Mouse (Mus musculus) myocyte (in vitro differentiated cells): ENCODE results near the gene Alox5ap. TPM values are rescaled to one million over a fixed set of nuclear protein-coding genes. Genes with fewer than 3 reads are reported as not detected.
A peak's percentile ranks its signal among the peaks of the same experiment; 100 is the strongest.

Experiments
- H3K27me3 ChIP-seq: one replicate; pipeline ENCODE4 v1.6.1; 2011; ENCODE audit not compliant: control insufficient read depth, insufficient read depth, insufficient read length
- H3K36me3 ChIP-seq: one replicate; pipeline ENCODE4 v1.6.1; 2011; ENCODE audit not compliant: control insufficient read depth, insufficient read depth
- H3K4me2 ChIP-seq: one replicate; pipeline ENCODE4 v1.6.1; 2011; ENCODE audit warnings: low read depth, control low read depth
- H3K4me3 ChIP-seq: one replicate; pipeline ENCODE4 v1.5.1; 2011; ENCODE audit warnings: mild to moderate bottlenecking, control low read depth, moderate library complexity
- H3K79me2 ChIP-seq: one replicate; pipeline ENCODE4 v1.6.1; 2011; ENCODE audit not compliant: control insufficient read depth, insufficient read depth
- H3ac ChIP-seq: one replicate; pipeline ENCODE4 v1.6.1; 2011; ENCODE audit not compliant: control insufficient read depth, insufficient read length
- CEBPB ChIP-seq: IDR thresholded peaks from 2 replicates; pipeline ENCODE4 v1.6.1; 2011; ENCODE audit warnings: mild to moderate bottlenecking, moderate library complexity; ENCODE audit not compliant: poor library complexity, insufficient read depth, severe bottlenecking
- E2F4 ChIP-seq: IDR thresholded peaks from one replicate; pipeline ENCODE4 v1.6.1; 2011; ENCODE audit warnings: mild to moderate bottlenecking, control low read depth, moderate library complexity; ENCODE audit not compliant: insufficient read depth
- MAX ChIP-seq: IDR thresholded peaks from one replicate; pipeline ENCODE4 v1.6.1; 2011; ENCODE audit warnings: low read depth, mild to moderate bottlenecking, control low read depth
- MYOD1 ChIP-seq, 3 experiments: IDR thresholded peaks; one replicate each; pipeline ENCODE4 v1.6.1; 2011; ENCODE audit warnings: control low read depth in 2 of 3, low read depth in 2 of 3, mild to moderate bottlenecking in 2 of 3, moderate library complexity in 1 of 3; ENCODE audit not compliant: insufficient read length in 2 of 3, control insufficient read depth in 1 of 3
- MYOG ChIP-seq, 3 experiments: IDR thresholded peaks; one replicate each; pipeline ENCODE4 v1.6.1; 2011; ENCODE audit warnings: control low read depth in 2 of 3, low read depth in 2 of 3, mild to moderate bottlenecking in 2 of 3; ENCODE audit not compliant: insufficient read length in 2 of 3, control insufficient read depth in 1 of 3, insufficient read depth in 1 of 3
- POLR2A ChIP-seq: IDR thresholded peaks from one replicate; pipeline ENCODE4 v1.6.1; 2011; ENCODE audit warnings: low read depth, mild to moderate bottlenecking, control low read depth, moderate library complexity; ENCODE audit not compliant: insufficient read length
- POLR2AphosphoS2 ChIP-seq: IDR thresholded peaks from one replicate; pipeline ENCODE4 v1.6.1; 2011; ENCODE audit warnings: low read depth, control low read depth; ENCODE audit not compliant: insufficient read length
- REST ChIP-seq: IDR thresholded peaks from one replicate; pipeline ENCODE4 v1.6.1; 2011; ENCODE audit warnings: mild to moderate bottlenecking, control low read depth, moderate library complexity; ENCODE audit not compliant: insufficient read depth, insufficient read length
- SRF ChIP-seq: IDR thresholded peaks from one replicate; pipeline ENCODE4 v1.6.1; 2011; ENCODE audit warnings: low read depth; ENCODE audit not compliant: control insufficient read depth, insufficient read length
- TCF12 ChIP-seq: IDR thresholded peaks from one replicate; pipeline ENCODE4 v1.6.1; 2011; ENCODE audit warnings: mild to moderate bottlenecking, control low read depth; ENCODE audit not compliant: poor library complexity, insufficient read depth, severe bottlenecking
- TCF3 ChIP-seq: IDR thresholded peaks from one replicate; pipeline ENCODE4 v1.6.1; 2011; ENCODE audit warnings: low read depth, control low read depth; ENCODE audit not compliant: insufficient read length
- USF1 ChIP-seq: IDR thresholded peaks from one replicate; pipeline ENCODE4 v1.6.1; 2011; ENCODE audit warnings: low read depth, mild to moderate bottlenecking, control low read depth, moderate library complexity
- polyA plus RNA-seq: library from polyadenylated mRNA; unstranded; fragments of >200 nt; fragmentation: generic; extraction: Trizol; gene quantifications from one replicate; pipeline ENCODE4 v1.2.1, GENCODE M21; 2012; ENCODE audit warnings: missing spikeins

Alox5ap gene
- polyA plus RNA-seq, 1 experiment = 28.8 TPM

DNA sequence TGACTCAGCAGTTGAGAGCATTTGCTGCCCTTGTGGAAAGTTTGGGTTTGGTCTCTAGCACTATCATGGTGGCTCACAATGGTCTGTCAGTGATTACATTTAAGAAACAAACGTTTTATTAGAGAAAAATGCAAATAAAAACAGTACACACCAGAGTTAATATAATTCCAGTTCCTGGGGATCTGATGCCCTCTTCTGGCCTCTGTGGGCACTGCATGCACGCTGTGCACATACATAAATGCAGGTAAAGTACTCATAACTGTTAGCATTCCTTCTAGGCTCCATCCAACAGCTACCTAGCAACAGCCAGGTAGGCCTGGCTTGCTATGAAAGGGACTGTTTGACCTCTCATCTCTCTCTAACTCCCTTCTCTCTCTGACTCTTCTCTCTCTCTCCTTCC is 32.9 kb downstream of the Alox5ap start:
- no peaks in the 10 kb centered on the region for H3K27me3 ChIP-seq
- H3K36me3 ChIP-seq = no peaks in the 10 kb centered on the region
- no peak overlapping the region for H3ac ChIP-seq
- no peak overlapping the region for H3K4me3 ChIP-seq
- no peaks in the 10 kb centered on the region for H3K79me2 ChIP-seq
- TF ChIP-seq USF1 = no peak
- TF ChIP-seq TCF3 = no peak
- no peak for TF ChIP-seq MAX
- H3K4me2 ChIP-seq = no peak overlapping the region

DNA sequence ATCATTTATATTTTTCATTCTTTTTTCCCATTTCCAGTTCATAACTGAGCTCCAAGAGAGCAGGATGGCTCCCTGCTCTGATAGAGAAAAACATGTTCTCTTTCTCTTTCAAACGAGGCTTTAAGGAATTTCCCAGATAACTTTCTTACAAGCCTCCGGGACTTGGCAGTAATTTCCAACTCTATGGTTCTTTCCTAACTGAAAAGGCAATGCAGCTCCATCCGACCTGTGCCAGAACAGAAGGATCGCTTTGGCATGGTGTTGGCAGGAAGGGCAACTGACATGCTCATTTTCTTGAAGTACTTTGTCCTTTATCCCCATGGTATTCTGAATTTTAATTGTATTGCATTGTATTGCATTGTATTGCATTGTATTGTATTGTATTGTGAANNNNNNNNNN is 33.7 kb downstream of the Alox5ap start:
- no peak for TF ChIP-seq MYOD1 (IDR thresholded peaks at IDR 0.05; ENCODE audit: control insufficient read depth in 1 of 3, insufficient read length in 2 of 3, low read depth in 2 of 3)
- TF ChIP-seq USF1 = no peak
- no peak for TF ChIP-seq SRF
- TF ChIP-seq CEBPB = no peak
- TF ChIP-seq REST = no peak
- TF ChIP-seq POLR2AphosphoS2 = no peak
- no peak for TF ChIP-seq MYOG (IDR thresholded peaks at IDR 0.05; ENCODE audit: control insufficient read depth in 1 of 3, insufficient read depth in 1 of 3, insufficient read length in 2 of 3, low read depth in 2 of 3)
- TF ChIP-seq TCF3 = no peak
- no peak for TF ChIP-seq E2F4
- no peak for TF ChIP-seq POLR2A
- TF ChIP-seq MAX = no peak
- H3K27me3 ChIP-seq = no peaks in the 10 kb centered on the region
- no peak overlapping the region for H3ac ChIP-seq
- no peak overlapping the region for H3K4me3 ChIP-seq
- H3K79me2 ChIP-seq = no peaks in the 10 kb centered on the region
- no peaks in the 10 kb centered on the region for H3K36me3 ChIP-seq
- no peak overlapping the region for H3K4me2 ChIP-seq

DNA sequence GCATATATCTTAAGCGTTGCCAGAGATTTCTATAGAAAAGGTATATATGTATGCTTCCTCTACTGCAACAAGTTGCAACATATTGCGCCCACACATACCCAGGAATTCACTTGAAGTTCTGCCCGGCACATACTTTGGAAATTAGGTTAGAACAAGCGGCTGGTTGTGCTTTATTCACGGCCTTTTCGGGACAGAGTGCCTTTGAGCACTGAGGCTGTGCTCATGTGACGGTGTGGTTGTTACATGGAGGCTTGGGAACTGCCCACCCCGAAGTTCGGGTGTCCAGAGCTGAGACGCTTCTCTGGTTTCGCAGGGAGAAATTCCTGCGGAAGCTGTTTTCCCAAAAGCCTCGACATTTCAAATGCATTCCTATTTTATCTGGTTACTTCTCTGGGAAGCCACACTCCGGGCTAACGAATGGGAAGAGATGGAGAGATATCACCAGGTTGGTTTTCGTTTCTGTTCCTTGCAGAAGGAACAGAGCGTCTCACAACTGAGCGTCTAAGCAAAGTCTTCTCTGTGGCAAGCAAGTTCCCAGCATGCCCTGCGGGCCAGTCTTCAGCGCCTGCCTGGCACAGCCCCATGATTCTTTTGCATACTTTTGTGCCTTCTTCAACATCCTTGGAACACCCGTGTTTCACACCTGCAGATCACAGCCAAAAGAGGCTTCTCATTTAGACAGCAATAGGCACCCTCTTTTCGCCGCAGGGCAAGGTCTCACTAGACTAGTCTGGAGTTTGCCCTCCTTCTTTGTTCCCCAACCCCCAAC is 48.5 kb downstream of the Alox5ap start:
- peak overlapping the region; percentile 9 for H3K4me3 ChIP-seq
- peak overlapping the region; percentile 79 for H3K4me2 ChIP-seq

DNA sequence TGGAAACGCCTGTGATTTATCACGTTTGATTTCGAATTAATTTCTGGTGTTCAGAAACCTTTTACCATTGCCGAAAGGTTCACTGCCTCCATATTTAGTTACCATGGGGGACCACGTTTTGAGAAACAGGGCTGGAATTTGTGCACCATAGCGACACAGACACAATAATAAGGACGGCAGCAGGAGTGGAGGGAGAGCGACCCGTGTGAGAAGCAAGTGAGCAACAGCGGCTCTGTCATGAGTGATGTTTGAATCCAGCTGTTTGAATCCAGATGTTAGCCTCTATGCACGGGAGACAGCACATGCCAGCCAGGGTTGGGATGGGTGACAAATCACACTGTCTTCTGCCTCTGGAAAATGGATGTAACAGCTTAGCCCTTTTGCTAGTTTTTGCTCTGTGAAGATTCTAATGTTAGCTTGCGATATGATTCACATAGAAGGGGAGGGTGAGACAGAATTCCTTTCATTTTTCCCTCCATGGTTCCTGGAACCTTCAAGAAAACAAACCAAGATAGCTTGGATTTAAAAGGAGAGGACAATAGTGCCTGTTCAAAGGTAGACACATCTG is 50.0 kb downstream of the Alox5ap start:
- TF ChIP-seq CEBPB (no peak), REST (no peak), TCF3 (no peak), USF1 (no peak), SRF (no peak), MYOG (IDR thresholded peaks at IDR 0.05; ENCODE audit: control insufficient read depth in 1 of 3, insufficient read depth in 1 of 3, insufficient read length in 2 of 3, low read depth in 2 of 3) (no peak), MAX (no peak), TCF12 (no peak), POLR2AphosphoS2 (no peak)
- H3K27me3 ChIP-seq = no peaks in the 10 kb centered on the region
- H3K4me2 ChIP-seq = no peak overlapping the region
- no peak overlapping the region for H3K4me3 ChIP-seq
- H3ac ChIP-seq = no peak overlapping the region
- H3K79me2 ChIP-seq = no peaks in the 10 kb centered on the region
- H3K36me3 ChIP-seq = no peaks in the 10 kb centered on the region

More for the DNA sequence above, 48.5 kb downstream of the Alox5ap start:
- no peaks in the 10 kb centered on the region for H3K79me2 ChIP-seq
- no peaks in the 10 kb centered on the region for H3K36me3 ChIP-seq
- no peak overlapping the region for H3ac ChIP-seq
- TF ChIP-seq CEBPB = peak; percentile 65; the same call in 1 of the 2 replicates
- TF ChIP-seq TCF3 = no peak
- H3K27me3 ChIP-seq = no peaks in the 10 kb centered on the region

DNA sequence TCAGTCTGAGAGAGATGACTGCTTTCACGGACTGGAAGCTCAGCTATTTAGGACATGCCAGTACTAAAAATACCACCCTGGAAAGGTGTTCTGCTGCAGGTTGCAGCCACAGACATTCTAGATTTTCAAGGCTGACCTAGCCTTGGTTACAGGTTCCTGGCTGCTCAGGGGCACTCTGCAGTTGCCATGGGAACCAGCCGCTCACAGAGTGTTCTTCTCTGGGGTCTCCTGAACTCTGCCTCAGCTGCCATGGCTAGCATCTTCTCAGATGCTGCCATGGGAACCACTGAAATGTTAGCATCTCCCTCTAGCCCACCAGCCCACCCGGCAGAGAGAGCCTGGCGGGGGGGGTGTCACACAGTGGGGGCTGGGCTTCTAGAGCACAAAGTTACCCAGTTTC is 52.4 kb downstream of the Alox5ap start:
- H3K4me3 ChIP-seq = no peak overlapping the region
- no peak overlapping the region for H3ac ChIP-seq
- no peak overlapping the region for H3K4me2 ChIP-seq
- H3K27me3 ChIP-seq = no peaks in the 10 kb centered on the region
- H3K36me3 ChIP-seq = no peaks in the 10 kb centered on the region
- TF ChIP-seq TCF3 (no peak), MYOG (IDR thresholded peaks at IDR 0.05; ENCODE audit: control insufficient read depth in 1 of 3, insufficient read depth in 1 of 3, insufficient read length in 2 of 3, low read depth in 2 of 3) (no peak), TCF12 (no peak)
- no peaks in the 10 kb centered on the region for H3K79me2 ChIP-seq
